Mouse (Mus musculus) liver, embryonic 14.5 days (tissue): ENCODE results near the gene Arl5a. TPM values are rescaled to one million over a fixed set of nuclear protein-coding genes. Genes with fewer than 3 reads are reported as not detected.

Source experiments
- ATAC-seq: fragments of 200-750 bp; cut with Nextera tagmentation; 2 replicates; pipeline ENCODE4 v1.8.0; 2017; ENCODE audit warnings: moderate number of reproducible peaks, mild to moderate bottlenecking, moderate library complexity; ENCODE audit not compliant: insufficient read depth
- DNase-seq, 3 experiments: peaks; one replicate each; pipeline ENCODE4 v3.0.0-alpha.2; 2012 to 2013; ENCODE audit warnings: low read depth in 3 of 3, low spot score in 3 of 3
- H3K27ac ChIP-seq: fragments of 300-500 bp; sonication (generic); 2 replicates; pipeline ENCODE4 v1.5.1; 2014; ENCODE audit warnings: moderate library complexity, mild to moderate bottlenecking, control low read depth, inconsistent platforms
- H3K27me3 ChIP-seq: fragments of 300-500 bp; sonication (generic); 2 replicates; pipeline ENCODE4 v1.6.1; 2014; ENCODE audit warnings: mild to moderate bottlenecking, low read length, moderate library complexity; ENCODE audit not compliant: control insufficient read depth, insufficient read depth
- H3K36me3 ChIP-seq: fragments of 300-500 bp; sonication (generic); replicated peaks from 2 replicates; pipeline ENCODE4 v1.6.1; 2014; ENCODE audit warnings: low read depth; ENCODE audit not compliant: control insufficient read depth, insufficient read depth
- H3K4me1 ChIP-seq, 2 experiments: fragments of 200-500 bp in 1 of 2; fragments of 300-500 bp in 1 of 2; sonication (generic) in 1 of 2; replicated peaks; 2 replicates each; pipeline ENCODE4 v1.6.1; 2012 to 2014; ENCODE audit warnings: antibody characterized with exemption in 1 of 2, inconsistent platforms in 1 of 2, low read length in 1 of 2; ENCODE audit not compliant: control insufficient read depth in 2 of 2, insufficient read depth in 2 of 2
- H3K4me2 ChIP-seq: fragments of 300-500 bp; sonication (generic); 2 replicates; pipeline ENCODE4 v1.6.1; 2014; ENCODE audit warnings: low read depth, mild to moderate bottlenecking, control low read depth, moderate library complexity
- H3K4me3 ChIP-seq, 2 experiments: fragments of 200-500 bp in 1 of 2; fragments of 300-500 bp in 1 of 2; sonication (generic) in 1 of 2; 2 replicates each; pipeline ENCODE4 v1.5.1; 2012 to 2014; ENCODE audit warnings: low read depth in 2 of 2, low read length in 2 of 2, mild to moderate bottlenecking in 2 of 2, control low read depth in 1 of 2, inconsistent platforms in 1 of 2, moderate library complexity in 1 of 2; ENCODE audit not compliant: insufficient read depth in 1 of 2
- H3K9ac ChIP-seq: fragments of 300-500 bp; sonication (generic); replicated peaks from 2 replicates; pipeline ENCODE4 v1.6.1; 2014; ENCODE audit warnings: mild to moderate bottlenecking, control low read depth, moderate library complexity
- H3K9me3 ChIP-seq: fragments of 300-500 bp; sonication (generic); 2 replicates; pipeline ENCODE4 v1.6.1; 2016; ENCODE audit warnings: low read length, mixed read lengths; ENCODE audit not compliant: control insufficient read depth
- CTCF ChIP-seq: IDR thresholded peaks from 2 replicates; pipeline ENCODE4 v1.5.1; 2016; ENCODE audit warnings: antibody characterized with exemption, low read depth, control low read depth
- EP300 ChIP-seq: IDR thresholded peaks from 2 replicates; pipeline ENCODE4 v1.6.1; 2016; ENCODE audit warnings: antibody characterized with exemption, low read depth
- WGBS: fragments of 180-500 bp; shearing (Covaris S2); extraction: QIAGEN DNeasy Blood & Tissue Kit; methylation state at CpG from one replicate; pipeline ENCODE4 v1.1.7; 2014; ENCODE audit not compliant: insufficient replicate concordance; 5-methylcytosine and 5-hydroxymethylcytosine counted together
- polyA plus RNA-seq, 2 experiments: library from polyadenylated mRNA; depleted of rRNA in 1 of 2; stranded (reverse) in 1 of 2; unstranded in 1 of 2; fragments of >200 nt; fragmentation: Nextera tagmentation in 1 of 2; extraction: Ambion mirVana in 1 of 2; gene quantifications; 2 replicates each; pipeline versions ENCODE4 v1.2.1 to v1.2.3; 2012 to 2014

Arl5a gene
- polyA plus RNA-seq, 2 experiments: 18.2 to 34.9 TPM

DNA sequence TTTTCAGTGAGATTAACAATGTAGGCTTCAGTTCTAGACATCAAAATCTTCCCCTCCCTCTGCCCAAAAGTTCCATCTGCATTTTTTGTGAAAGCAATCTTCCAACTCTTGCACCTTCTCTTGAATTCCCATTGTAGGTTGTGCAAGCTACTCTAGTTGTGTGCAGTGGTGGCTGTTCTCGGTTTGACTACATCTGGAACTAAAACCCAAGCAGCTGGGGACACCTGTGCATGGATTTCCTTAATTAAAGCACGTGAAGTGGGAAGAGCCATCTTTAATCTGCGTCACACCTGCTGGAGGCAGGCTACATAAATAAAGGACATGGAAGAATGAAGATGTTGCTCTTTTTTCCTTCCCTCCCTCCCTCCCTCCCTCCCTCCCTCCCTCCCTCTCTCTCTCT, 34.7 kb downstream of the Arl5a start:
- Histone ChIP-seq H3K4me2 (no peak overlapping the region), H3K9me3 (no peaks in the 10 kb centered on the region), H3K9ac (no peak overlapping the region), H3K27ac (no peak overlapping the region), H3K4me3 (no peak overlapping the region), H3K36me3 (no peaks in the 10 kb centered on the region), H3K27me3 (no peaks in the 10 kb centered on the region), H3K4me1 (peaks cover 0 to 4% of the 10 kb centered on the region in 2 experiments; a peak in 1 of 4 replicates)
- WGBS: 58% methylated on average over 3 of the region's 3 CpGs
- no peak for DNase-seq
- no peak for TF ChIP-seq CTCF
- TF ChIP-seq EP300: no peak
- ATAC-seq: no peak

GRCm38 (mm10) chr2:52386451-52386850, 38.2 kb downstream of the Arl5a start:
- DNase-seq: no peak

DNA sequence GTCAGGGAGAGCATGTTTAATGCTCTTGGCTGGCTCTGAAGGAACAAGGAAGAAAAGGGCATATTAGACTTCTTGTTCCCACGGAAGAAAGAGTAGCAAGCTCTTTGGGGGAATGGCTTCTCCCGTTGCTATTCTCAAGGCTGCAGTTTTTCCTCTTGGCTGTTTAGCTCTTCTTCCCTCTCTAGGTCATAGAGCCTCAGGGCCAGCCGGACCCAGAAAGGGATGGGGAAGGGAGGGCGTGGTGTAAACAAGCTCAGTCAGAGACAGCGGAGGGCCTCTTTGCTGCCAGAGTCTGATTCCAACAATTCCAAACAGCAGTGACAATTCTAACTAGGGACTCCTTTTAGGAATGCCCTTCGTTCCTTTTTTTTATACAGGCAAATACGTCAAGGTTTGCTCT, 38.7 kb downstream of the Arl5a start:
- DNase-seq (no peak), ATAC-seq (no peak)
- H3K4me2 ChIP-seq: no peak overlapping the region
- no peaks in the 10 kb centered on the region for H3K36me3 ChIP-seq
- TF ChIP-seq EP300: no peak
- no peaks in the 10 kb centered on the region for H3K27me3 ChIP-seq
- H3K4me3 ChIP-seq: no peak overlapping the region
- H3K9me3 ChIP-seq: no peaks in the 10 kb centered on the region
- peaks cover 0 to 4% of the 10 kb centered on the region in 2 experiments; a peak in 1 of 4 replicates for H3K4me1 ChIP-seq
- H3K9ac ChIP-seq: no peak overlapping the region
- no peak overlapping the region for H3K27ac ChIP-seq
- 26% methylated on average over 7 of the region's 7 CpGs for WGBS

More at GRCm38 (mm10) chr2:52386451-52386850, 38.2 kb downstream of the Arl5a start:
- Histone ChIP-seq H3K4me2 (no peak overlapping the region), H3K9me3 (no peaks in the 10 kb centered on the region), H3K4me1 (peaks cover 0 to 4% of the 10 kb centered on the region in 2 experiments; a peak in 1 of 4 replicates), H3K27me3 (no peaks in the 10 kb centered on the region), H3K4me3 (no peak overlapping the region), H3K27ac (no peak overlapping the region), H3K9ac (no peak overlapping the region), H3K36me3 (no peaks in the 10 kb centered on the region)
- TF ChIP-seq EP300 (no peak), CTCF (no peak)
- no peak for ATAC-seq
- WGBS: 43% methylated on average over 6 of the region's 6 CpGs

DNA sequence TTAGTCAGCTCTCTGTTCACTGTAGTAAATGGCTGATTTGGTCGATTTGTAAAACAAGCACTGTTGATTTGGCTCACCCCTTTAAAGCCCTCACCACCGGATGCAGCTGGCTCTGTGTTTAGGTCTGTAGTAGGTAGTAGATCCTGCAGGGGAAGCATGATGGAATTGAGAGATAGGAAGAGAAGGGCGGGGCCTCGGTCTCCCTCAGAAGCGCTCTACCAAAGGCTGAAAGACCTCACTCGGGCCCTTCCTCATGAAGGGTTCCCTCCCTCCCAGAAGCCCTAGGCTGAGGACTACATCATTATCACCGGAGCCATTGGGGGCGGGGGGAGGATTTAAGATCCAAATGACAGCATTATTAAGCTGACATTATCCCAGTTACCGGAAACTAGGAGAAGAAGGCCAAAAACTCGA, 45.8 kb downstream of the Arl5a start:
- Histone ChIP-seq H3K9me3 (no peaks in the 10 kb centered on the region), H3K4me3 (peak overlapping the region; percentile 12 to 38; a peak in 3 of 4 replicates), H3K4me2 (peak overlapping the region; percentile 62), H3K9ac (no peak overlapping the region), H3K27ac (no peak overlapping the region), H3K4me1 (peaks cover 0 to 8% of the 10 kb centered on the region in 2 experiments; a peak in 2 of 4 replicates), H3K36me3 (no peaks in the 10 kb centered on the region), H3K27me3 (no peaks in the 10 kb centered on the region)
- no peak for TF ChIP-seq CTCF
- no peak for TF ChIP-seq EP300
- WGBS: 29% methylated on average over 10 of the region's 10 CpGs
- DNase-seq (peak; percentile 19 to 30 (median 24)), ATAC-seq (peak; percentile 84)

GRCm38 (mm10) chr2:52378448-52378804, 46.3 kb downstream of the Arl5a start, which contains the start of gene Neb:
TSS of gene Neb (minus strand) at chr2:52378474.
- DNase-seq (peak; percentile 47 to 61 (median 50)), ATAC-seq (peak; percentile 95)
- H3K36me3 ChIP-seq: no peaks in the 10 kb centered on the region
- H3K27me3 ChIP-seq: no peaks in the 10 kb centered on the region
- no peaks in the 10 kb centered on the region for H3K9me3 ChIP-seq
- peak within 1 kb of the TSS; percentile 37 to 38 for H3K4me3 ChIP-seq
- 36% methylated on average over 7 of the region's 7 CpGs for WGBS
- no peak within 1 kb of the TSS for H3K27ac ChIP-seq
- TF ChIP-seq CTCF (no peak), EP300 (no peak)
- peak within 1 kb of the TSS; percentile 27; the same call in 1 of the 2 replicates for H3K9ac ChIP-seq
- peaks cover 0 to 8% of the 10 kb centered on the region in 2 experiments; a peak in 2 of 4 replicates for H3K4me1 ChIP-seq
- peak within 1 kb of the TSS; percentile 62 for H3K4me2 ChIP-seq
